Mouse (Mus musculus): ENCODE measurements around the gene Wdr61.

Gene Wdr61

DNA sequence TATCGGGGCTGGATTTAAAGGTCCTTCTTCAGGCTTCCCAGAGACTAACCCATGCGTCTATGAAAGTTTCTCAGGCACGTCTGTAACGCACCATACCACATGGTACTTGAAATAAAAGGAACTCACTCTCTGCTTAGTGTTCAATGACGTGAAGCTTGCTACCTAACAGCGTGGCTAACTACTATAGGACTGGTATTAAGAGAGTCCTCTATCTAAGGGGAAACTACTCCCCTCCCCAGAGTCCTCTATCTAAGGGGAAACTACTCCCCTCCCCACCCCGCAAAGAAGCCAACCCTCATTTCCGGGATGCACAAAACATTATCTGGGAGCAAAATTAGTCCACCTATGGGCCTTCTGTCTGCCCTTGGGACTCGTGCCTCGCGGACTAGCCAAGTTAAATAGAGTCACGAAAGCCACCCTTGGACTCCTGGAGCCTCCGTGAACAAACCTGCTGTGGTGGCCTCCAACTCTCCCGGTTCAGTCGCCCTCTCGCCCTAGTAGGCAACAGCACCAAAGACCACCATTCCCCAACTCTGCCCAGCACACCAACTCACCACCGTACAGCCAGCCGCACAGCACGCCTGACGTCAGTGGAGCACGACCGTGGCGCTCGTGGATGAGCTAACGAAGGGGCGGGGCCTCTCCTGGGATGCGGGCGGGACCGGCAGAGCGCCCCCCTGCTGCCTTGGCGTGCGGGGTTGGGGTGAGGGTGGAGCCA lies at the start of gene Wdr61:
Gene Wdr61, minus strand, starts transcription at position 599 of the 718 bp plus-strand sequence.
- peak; percentile 99 for DNase-seq

DNA sequence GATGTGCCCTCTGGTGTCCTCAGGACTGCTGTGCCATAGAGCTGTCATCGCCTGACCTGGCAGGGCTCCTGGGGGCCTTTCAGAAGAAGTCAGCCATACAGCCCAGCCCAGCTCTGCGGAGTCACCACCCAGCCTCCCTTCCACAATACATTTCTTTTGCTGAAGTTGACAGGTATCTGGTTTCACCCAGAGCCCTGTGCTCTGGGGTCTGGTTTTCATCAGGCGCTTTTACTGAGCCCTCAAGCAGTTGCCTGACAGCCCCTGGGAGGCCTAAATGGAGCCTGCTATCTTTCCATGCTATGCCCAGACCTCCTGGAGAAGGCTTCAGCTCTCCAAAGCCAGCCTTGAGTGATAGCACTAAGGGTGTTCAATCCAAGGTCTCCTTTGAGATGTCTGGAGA lies 49.7 kb upstream of the Wdr61 start:
- DNase-seq, result no peak

- DNase-seq, result no peak
Measured at GRCm38 (mm10) chr9:54782504-54782903, 48.2 kb upstream of the Wdr61 start.

DNA sequence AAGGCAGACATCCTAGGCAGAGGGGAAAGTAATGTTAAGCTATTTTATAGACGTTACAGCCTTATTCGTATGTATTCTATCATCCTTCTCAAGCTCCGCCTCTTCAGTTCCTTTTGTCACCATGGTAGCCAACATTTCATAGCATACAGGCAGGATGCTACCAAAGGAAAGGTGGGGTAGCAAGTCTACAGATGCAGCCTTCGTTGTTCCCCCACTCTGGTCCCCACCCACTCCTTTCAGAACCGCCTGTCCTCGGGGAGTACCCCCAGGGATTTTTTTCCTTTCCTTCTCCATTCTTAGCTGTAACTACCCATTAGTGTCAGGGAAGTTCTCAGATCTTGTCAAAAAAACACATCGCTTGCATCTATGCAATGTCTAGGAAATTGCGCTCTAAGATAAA lies 45.0 kb upstream of the Wdr61 start:
- DNase-seq, result no peak

- peak; percentile 54 for DNase-seq
Measured at GRCm38 (mm10) chr9:54776451-54776982, 42.2 kb upstream of the Wdr61 start.

DNA sequence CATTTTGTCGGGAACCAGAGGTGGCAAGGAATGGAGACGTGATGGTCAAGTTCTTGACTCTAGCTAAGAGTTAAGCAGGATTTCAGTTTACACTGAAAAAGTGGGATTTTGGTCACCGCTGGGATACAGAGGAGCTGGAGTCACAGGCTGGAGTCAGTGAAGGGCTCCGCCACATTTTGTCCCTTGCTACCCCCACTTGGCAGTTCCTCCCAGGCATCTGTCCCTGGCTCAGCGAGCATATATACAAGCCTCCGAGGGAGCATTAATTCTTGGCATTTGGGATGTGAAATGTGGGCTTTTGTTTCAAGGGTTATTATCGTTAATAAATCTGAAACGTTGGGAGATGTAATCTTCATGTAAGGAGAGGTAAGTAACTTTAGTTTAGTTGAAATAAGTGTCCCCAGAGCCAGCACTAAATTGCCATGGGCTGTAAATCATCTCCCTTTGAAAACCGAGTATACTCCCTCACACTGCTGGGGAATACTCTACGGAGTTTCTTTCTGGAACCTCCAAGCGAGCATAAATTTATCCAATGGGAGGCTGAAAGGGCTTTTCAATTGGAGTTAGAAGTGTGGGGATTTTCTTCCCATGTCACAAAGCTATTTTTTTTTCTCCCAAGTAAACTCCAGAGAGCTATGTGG lies 35.9 kb upstream of the Wdr61 start:
- no peak for DNase-seq

DNA sequence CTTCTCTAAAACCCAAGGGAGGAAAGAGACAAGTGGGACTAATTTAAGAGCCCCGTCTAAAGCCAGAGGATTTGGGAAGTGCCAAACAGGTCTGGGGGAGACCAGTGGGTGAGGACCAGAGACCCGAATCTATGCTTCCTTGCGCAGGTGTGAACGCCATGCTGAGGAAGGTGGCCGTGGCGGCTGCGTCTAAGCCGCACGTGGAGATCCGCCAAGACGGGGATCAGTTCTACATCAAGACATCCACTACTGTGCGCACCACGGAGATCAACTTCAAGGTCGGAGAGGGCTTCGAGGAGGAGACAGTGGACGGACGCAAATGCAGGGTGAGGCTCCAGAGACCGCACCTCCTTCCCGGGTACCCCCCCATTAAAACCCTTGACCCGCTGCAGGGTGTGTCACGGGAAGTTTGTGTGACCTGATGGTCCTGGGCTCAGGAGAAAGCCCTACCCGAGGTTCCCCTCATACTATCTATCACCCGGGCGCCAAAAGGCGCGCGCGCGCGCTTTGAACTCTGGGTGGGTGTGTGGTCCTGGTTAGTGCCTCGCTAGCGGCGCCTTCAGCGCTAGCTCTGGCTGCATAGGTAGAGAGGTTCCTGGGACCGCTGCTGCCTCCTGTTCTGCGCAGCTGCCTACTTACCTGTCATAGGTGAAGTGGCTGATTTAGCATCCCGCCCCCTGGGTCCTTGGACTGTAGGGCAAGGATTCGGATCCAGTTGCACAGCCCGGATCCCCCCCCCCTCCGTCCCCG lies 31.2 kb upstream of the Wdr61 start:
- no peak for DNase-seq

GRCm38 (mm10) chr9:54764561-54765217 lies 30.4 kb upstream of the Wdr61 start, which contains the start of gene Crabp1:
Crabp1 (plus strand) TSS chr9:54764748.
- DNase-seq, result peak; percentile 14

DNA sequence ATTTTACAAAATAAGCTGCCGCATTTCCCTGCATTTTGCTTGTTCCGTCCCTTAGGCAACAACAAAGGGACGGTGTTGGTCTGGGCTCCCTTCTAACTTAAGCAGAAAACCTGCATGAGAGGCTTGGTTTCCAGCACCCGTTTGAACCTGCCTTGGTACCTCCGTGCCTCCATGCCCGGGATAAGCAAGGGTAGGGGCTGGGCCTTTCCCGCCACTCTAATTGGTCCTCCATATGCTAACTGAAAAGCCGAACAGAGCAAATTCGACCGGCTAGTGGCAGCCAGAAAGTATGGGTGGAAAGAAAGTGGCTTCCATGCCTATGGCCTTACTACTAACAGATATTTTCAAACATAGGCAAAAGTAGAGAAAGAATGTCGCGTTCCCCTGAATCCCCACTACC lies 29.8 kb upstream of the Wdr61 start:
- DNase-seq, result no peak

DNA sequence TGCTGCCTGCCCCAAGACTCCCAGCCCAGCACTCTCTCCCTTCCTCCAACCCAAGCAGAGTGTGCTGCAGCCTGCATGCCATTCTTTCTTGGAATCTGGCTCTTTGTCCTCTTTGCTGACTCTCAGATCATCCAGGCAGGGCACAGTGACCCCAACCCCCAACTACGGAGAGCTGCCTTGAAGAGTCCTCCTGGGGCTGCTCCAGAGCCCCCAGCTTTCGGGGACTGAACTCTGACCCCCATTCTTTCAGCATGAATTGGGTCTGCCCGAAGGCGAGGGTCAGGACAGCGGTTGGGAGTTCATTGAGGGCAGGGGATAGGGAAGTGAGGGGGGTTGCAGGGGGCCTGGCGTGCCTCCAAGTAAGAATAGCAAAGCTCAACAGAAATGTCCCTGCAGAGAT lies 25.3 kb upstream of the Wdr61 start:
- DNase-seq, result peak; percentile 33

DNA sequence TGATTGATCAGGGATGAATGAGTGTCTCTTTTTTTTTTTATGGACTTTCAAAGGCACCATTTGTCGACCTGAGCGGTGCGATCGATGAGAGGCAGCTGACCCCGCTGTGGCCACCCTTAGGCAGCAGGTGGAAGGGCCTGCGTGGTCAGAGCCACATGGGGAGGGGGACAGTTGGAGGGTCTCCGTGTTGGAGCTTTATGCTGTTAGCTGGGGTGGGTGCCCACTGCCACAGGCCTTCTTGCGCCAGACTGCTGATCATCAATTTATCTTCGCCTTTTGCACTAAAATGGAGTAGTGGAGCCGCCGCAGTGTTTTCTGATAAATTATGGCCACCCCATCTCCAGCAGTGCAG lies 18.6 kb upstream of the Wdr61 start:
- DNase-seq, result no peak

DNA sequence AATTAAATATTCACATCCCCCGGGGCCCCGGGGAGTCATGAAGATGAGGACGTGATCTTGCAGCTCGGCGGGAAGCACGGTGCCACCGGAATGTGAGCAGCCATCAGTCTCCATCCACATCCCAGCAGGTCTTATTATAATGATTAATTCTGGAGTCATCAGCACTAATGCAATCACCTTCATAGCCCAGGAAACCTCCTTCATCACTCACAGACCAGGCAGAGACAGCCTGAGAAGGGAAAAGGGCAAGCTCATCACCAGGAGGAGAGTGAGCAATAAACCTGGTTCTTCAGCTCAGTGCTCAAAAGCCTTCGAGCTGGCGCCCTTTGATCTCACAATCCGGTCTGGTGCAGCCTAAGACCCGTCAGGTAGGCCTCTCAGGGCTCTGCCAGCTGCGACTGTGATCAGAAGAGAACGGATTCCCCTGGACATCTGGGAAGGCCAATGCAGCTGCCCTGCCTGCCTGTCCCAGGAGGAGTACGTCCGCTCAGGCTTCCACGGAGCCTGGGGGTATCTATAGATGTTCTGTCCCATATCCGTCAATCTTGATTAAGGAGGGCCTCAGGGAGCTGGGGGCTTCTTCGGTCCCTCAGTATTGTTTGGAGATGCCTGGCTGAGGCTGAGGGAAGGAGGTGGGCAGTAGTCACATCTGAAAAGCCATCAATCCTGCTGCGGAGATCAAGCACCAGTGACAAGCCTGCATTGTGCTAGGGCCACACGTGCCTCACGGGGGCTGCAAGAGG lies 18.1 kb upstream of the Wdr61 start:
- DNase-seq, result no peak

- no peak for DNase-seq
Measured at GRCm38 (mm10) chr9:54751684-54752083, 17.4 kb upstream of the Wdr61 start.

DNA sequence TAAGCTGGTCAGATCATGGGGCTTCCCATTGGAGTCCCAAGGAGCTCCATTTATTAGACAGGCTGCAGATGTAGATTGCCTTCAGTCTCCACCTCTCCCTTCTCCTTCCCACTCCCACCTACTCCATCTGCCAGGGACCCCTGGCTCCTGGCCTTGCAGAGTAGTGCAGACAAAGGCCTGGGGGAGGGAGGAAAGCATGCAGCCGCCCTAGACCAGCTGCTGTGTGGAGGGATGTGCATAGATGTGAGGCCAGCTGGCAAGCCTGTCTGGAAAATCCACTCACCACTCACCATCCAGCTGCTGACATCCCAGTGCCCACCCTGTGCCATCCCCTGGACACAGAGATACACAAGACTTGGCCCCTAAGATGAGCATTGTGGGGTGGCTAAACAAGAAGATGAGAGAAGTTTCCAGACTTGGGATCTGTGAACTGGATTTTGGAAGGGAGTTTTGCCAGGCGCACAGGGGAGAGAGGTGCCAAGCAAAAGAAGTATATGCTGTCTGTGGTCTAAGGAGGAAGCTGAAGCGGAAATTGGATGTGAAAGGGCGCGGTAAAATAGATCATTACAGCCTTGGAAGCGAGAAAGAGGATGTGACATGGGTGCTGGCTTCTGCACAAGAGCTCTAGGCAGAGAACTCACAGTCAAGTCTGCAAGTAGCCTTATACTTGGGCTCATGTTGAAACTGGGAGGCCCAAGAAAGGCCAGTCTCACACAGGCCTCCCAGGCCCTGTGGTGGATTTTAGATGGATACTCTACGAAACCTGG lies 16.1 kb upstream of the Wdr61 start:
- DNase-seq, result peak; percentile 19

GRCm38 (mm10) chr9:54745740-54746370 lies 11.5 kb upstream of the Wdr61 start:
- DNase-seq, result no peak

GRCm38 (mm10) chr9:54743891-54744290 lies 9.6 kb upstream of the Wdr61 start:
- DNase-seq, result no peak

GRCm38 (mm10) chr9:54738376-54738775 lies 4.1 kb upstream of the Wdr61 start:
- peak; percentile 74 for DNase-seq

- DNase-seq, result peak; percentile 57
Measured at GRCm38 (mm10) chr9:54736284-54736701, 2.0 kb upstream of the Wdr61 start.

- no peak for DNase-seq
Measured at GRCm38 (mm10) chr9:54734639-54735252, 427 bp upstream of the Wdr61 start.

- peak; percentile 10 for DNase-seq
Measured at GRCm38 (mm10) chr9:54732122-54732521, 2.2 kb downstream of the Wdr61 start.

GRCm38 (mm10) chr9:54726315-54726714 lies 8.0 kb downstream of the Wdr61 start:
- no peak for DNase-seq
